Mouse (Mus musculus): Measurements from ENCODE around the gene Ap4s1.

- peak; percentile 45 for TF ChIP-seq CTCF (IDR thresholded peaks at IDR 0.05)
- TF ChIP-seq EP300 (IDR thresholded peaks at IDR 0.05) = no peak
Observed at GRCm38 (mm10) chr12:51701723-51702122, 10.9 kb downstream of the Ap4s1 start.

Data from lung, postnatal 0 days (tissue).